ENCODE assay signal across 1 mouse cellular context in the genomic region with DNA sequence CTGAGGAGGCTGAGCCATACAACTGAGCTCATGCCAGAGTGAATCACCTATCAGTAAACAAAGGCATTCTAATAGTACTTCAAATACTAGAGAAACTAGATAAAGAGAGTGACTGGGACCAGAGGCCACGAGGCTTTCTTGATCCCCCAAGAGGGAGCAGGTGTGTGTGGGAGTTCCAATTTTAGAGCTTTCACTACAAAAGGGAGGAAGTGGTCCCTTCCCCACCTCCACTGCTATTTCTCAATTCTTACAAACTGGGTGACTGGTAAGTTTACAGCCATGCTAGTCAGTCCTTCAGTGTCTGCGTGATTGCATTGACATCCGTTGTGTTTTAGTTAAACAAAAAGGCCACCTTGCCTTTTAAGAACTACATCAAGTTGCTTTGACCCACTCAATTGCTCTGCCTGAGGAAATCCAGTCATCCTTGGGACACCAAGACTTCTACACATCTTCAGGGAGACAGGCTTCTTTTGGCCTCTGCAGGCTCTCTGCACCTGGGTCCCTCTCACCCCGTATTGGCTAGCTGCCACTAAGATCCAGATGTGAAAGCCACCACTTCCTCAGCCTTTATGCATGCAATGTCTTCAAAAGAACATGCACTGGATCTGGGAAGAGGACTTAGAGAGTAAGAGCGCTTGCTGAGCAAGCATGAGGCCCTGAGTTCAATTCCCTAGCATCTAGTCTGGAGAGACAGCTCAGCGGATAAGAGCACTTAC.
A peak's percentile ranks its signal among the peaks of the same experiment; 100 is the strongest.
TF ChIP-seq lines count a peak whose summit lies in the region.

No protein-coding gene starts in this region.

TF ChIP-seq in CH12.LX, 34 proteins besides CTCF, POLR2A, EP300 and RAD21:
- TF ChIP-seq MYC (IDR thresholded peaks at IDR 0.05; ENCODE audit: low read depth, low read length) (peak; percentile 84), GABPA (IDR thresholded peaks at IDR 0.05; ENCODE audit: insufficient replicate concordance, low read depth, low read length) (no peak), ZC3H11A (IDR thresholded peaks at IDR 0.05; ENCODE audit: low read depth, low read length) (no peak), BHLHE40 (IDR thresholded peaks at IDR 0.05; ENCODE audit: low read depth, low read length) (peak; percentile 32; the same call in 1 of the 2 replicates), ELF1 (IDR thresholded peaks at IDR 0.05; ENCODE audit: low read depth, low read length) (no peak), PAX5 (IDR thresholded peaks at IDR 0.05; ENCODE audit: low read length) (no peak), KAT2A (IDR thresholded peaks at IDR 0.05; ENCODE audit: insufficient replicate concordance, low read length) (0 out of 2 replicates have a peak, but pooled peaks have one; percentile 17), POLR2AphosphoS2 (IDR thresholded peaks at IDR 0.05; ENCODE audit: low read depth, low read length) (no peak), NELFE (IDR thresholded peaks at IDR 0.05; ENCODE audit: low read depth, low read length) (no peak), ZNF384 (IDR thresholded peaks at IDR 0.05; ENCODE audit: low read depth, low read length) (no peak), UBTF (IDR thresholded peaks at IDR 0.05; ENCODE audit: low read depth, low read length) (no peak), MXI1 (IDR thresholded peaks at IDR 0.05; ENCODE audit: low read depth, low read length) (no peak), SMC3 (IDR thresholded peaks at IDR 0.05; ENCODE audit: low read depth, low read length) (no peak), JUND (conservative IDR thresholded peaks at IDR 0.05; ENCODE audit: low read depth, low read length) (no peak), MAX (IDR thresholded peaks at IDR 0.05; ENCODE audit: low read length) (peak; percentile 85), USF2 (conservative IDR thresholded peaks at IDR 0.05; ENCODE audit: low read depth, low read length) (no peak), JUN (IDR thresholded peaks at IDR 0.05; ENCODE audit: insufficient read depth, low read depth, low read length) (no peak), TBP (conservative IDR thresholded peaks at IDR 0.05; ENCODE audit: low read depth, low read length) (no peak), IRF4 (IDR thresholded peaks at IDR 0.05; ENCODE audit: low read depth, low read length) (peak; percentile 63; the same call in 1 of the 2 replicates), NRF1 (IDR thresholded peaks at IDR 0.05; ENCODE audit: low read depth, low read length) (no peak), TCF12 (IDR thresholded peaks at IDR 0.05; ENCODE audit: low read depth, low read length) (peak; percentile 70), USF1 (IDR thresholded peaks at IDR 0.05; ENCODE audit: low read depth, low read length) (no peak), ZKSCAN1 (IDR thresholded peaks at IDR 0.05; ENCODE audit: borderline replicate concordance, low read depth, low read length) (no peak), E2F4 (IDR thresholded peaks at IDR 0.05; ENCODE audit: insufficient replicate concordance, low read depth, low read length) (no peak), MEF2A (IDR thresholded peaks at IDR 0.05; ENCODE audit: borderline replicate concordance, low read depth, low read length) (peak; percentile 84; the same call in 1 of the 2 replicates), SIN3A (IDR thresholded peaks at IDR 0.05; ENCODE audit: low read length) (0 out of 2 replicates have a peak, but pooled peaks have one; percentile 52), MAFK (IDR thresholded peaks at IDR 0.05; ENCODE audit: insufficient replicate concordance, low read length) (peak; percentile 53; the same call in 1 of the 2 replicates), HCFC1 (IDR thresholded peaks at IDR 0.05; ENCODE audit: low read depth, low read length) (no peak), ZMIZ1 (IDR thresholded peaks at IDR 0.05; ENCODE audit: low read depth, low read length) (no peak), CHD2 (IDR thresholded peaks at IDR 0.05; ENCODE audit: low read length) (peak; percentile 73; the same call in 1 of the 2 replicates)
